Mouse (Mus musculus): ENCODE results near the gene Nap1l2.
A peak's percentile ranks its signal among the peaks of the same experiment; 100 is the strongest.
"Not testable (repeated sequence)": the region's sequence is repeated elsewhere in the genome, so short reads cannot be mapped to it uniquely, and the experiment has no call there.

The Nap1l2 gene

GRCm38 (mm10) chrX:103186431-103186786 lies at the start of gene Nap1l2:
Nap1l2 (minus strand) TSS chrX:103186640.
- peak; percentile 24 to 53 for DNase-seq (ENCODE audit: inconsistent age in 2 of 2, low spot score in 1 of 2)

GRCm38 (mm10) chrX:103215251-103215650 lies 28.8 kb upstream of the Nap1l2 start:
- DNase-seq (ENCODE audit: inconsistent age in 2 of 2, low spot score in 1 of 2) = no peak

- DNase-seq (ENCODE audit: inconsistent age in 2 of 2, low spot score in 1 of 2) = no peak
These were observed 389 bp upstream of the Nap1l2 start for GRCm38 (mm10) chrX:103186829-103187228.

- no peak for DNase-seq (ENCODE audit: inconsistent age in 2 of 2, low spot score in 1 of 2)
These were observed 534 bp downstream of the Nap1l2 start for GRCm38 (mm10) chrX:103185781-103186430.

GRCm38 (mm10) chrX:103183536-103183935 lies 2.9 kb downstream of the Nap1l2 start:
- no peak for DNase-seq (ENCODE audit: inconsistent age in 2 of 2, low spot score in 1 of 2)

- DNase-seq (ENCODE audit: inconsistent age in 2 of 2, low spot score in 1 of 2) = no peak
These were observed 6.5 kb downstream of the Nap1l2 start for GRCm38 (mm10) chrX:103179771-103180558.

GRCm38 (mm10) chrX:103164948-103165605 lies 21.4 kb downstream of the Nap1l2 start:
- not testable (repeated sequence) for DNase-seq (ENCODE audit: inconsistent age in 2 of 2, low spot score in 1 of 2)

- no peak for DNase-seq (ENCODE audit: inconsistent age in 2 of 2, low spot score in 1 of 2)
These were observed 30.3 kb downstream of the Nap1l2 start for GRCm38 (mm10) chrX:103156134-103156533.

GRCm38 (mm10) chrX:103138549-103138948 lies 47.9 kb downstream of the Nap1l2 start:
- no peak for DNase-seq (ENCODE audit: inconsistent age in 2 of 2, low spot score in 1 of 2)
